Mouse (Mus musculus) kidney, postnatal 10 days (tissue): ENCODE data around the gene Ttf1.

Experiments
- DNase-seq: peaks from one replicate; pipeline ENCODE4 v3.0.0; 2021; ENCODE audit warnings: mixed read lengths

Gene Ttf1

GRCm38 (mm10) chr2:29060135-29060597, at the start of gene Ttf1:
Ttf1 (plus strand) TSS chr2:29060262.
- DNase-seq: peak; percentile 93

DNA sequence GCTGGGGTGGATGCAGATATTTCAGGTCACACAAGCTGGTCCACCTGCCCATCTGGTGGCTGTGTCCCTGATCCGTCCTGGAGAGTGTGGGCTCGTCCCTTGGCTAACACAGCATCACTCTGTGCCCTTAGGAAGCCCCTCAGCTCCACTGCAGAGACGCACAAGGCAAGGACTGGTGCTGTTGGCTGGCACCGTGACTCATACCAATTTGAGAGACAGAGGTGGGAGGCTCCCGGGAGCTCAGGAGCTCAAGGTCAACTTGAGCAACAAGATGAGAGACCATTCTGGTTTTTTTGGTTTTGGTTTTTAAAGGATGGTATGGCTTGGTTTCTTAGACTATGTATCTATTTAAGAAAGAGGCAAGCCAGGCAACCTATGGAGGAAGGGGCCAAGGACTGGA, 47.5 kb upstream of the Ttf1 start:
- no peak for DNase-seq

DNA sequence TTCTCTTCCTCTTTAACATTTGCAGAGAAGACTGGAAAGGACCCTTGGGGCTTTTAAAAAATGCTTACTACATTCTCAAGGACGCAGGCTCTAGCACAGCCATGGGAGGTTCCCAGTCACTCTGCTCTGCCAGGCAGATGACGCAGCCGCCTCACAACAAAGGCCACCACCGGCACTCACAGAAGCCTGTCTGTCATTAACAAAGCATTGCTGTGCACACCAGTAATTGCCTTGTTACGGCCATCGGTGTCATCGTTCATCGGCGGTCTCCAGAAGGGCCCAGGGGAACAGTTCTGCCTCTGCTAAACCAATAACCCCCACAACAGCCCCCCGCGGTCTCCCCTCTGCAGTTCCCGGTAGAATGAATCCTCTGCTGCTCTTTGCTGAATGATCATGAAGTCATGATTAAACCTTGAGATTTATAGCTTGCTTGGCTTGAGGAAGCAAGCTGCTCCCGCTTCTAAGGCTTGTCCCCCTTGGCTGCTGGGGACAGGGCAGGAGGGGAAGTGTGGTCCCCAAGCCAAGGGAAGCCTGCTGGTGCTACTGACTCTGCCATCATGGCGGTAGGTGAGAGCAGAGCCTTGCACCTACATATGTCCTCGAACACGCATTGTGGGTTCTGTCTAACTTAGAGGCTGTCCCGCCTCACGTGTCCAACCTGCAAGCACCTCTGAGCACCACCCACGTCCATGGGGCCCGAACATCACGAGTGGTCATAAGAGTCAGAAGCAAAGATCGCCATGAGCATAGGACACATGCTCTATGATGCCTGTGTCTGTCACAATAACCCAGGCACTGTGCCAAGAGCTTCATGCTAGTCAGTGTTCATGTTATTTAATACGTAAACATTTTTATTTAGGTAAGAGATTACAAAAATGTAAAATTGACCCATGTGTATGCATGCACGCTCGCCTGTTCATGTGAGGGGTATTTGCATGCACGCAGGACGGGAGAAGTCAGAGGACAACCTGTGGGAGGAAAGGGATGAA, 43.2 kb upstream of the Ttf1 start:
- no peak for DNase-seq

DNA sequence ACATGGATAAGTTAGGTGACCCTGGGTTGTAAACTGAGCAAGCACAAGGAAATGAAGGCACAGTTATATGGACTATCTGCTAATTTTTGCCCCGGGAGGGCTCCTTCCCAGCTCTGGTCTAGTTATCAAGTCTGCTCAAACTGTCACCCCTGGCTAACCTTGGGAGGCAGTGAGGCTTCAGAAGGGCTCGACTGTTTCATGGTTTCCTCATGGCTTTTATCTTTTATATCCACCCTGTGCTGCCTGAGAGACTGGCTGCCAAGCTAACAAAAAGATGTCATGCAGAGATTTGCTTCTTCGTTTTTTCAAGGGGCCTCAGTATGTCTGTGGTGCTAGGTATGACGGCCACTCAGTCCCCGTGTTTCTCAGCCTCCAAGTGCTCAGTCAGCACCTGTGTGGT, 41.4 kb upstream of the Ttf1 start:
- no peak for DNase-seq

GRCm38 (mm10) chr2:29021025-29021424, 39.0 kb upstream of the Ttf1 start:
- no peak for DNase-seq

- DNase-seq: no peak
These were observed 37.1 kb upstream of the Ttf1 start for GRCm38 (mm10) chr2:29023001-29023400.

DNA sequence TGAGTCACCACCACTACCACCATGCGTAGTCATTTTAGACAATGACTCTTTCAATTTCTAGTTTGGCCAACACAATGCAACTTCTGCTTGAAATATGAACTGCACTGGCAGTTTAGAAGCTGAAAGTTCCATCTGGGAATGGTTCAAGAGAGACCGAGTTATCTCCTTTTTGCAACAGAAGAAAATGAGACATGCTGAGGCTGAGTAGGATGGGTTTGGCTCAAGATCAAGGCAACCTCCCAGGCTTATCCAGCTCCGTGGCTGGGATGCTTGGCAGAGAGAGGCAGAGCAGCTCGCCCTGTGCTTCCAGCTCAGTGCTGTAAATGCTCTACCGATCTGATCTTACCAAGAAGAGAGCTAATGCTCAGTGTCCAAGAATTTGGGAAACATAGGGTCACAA, 34.8 kb upstream of the Ttf1 start:
- no peak for DNase-seq

DNA sequence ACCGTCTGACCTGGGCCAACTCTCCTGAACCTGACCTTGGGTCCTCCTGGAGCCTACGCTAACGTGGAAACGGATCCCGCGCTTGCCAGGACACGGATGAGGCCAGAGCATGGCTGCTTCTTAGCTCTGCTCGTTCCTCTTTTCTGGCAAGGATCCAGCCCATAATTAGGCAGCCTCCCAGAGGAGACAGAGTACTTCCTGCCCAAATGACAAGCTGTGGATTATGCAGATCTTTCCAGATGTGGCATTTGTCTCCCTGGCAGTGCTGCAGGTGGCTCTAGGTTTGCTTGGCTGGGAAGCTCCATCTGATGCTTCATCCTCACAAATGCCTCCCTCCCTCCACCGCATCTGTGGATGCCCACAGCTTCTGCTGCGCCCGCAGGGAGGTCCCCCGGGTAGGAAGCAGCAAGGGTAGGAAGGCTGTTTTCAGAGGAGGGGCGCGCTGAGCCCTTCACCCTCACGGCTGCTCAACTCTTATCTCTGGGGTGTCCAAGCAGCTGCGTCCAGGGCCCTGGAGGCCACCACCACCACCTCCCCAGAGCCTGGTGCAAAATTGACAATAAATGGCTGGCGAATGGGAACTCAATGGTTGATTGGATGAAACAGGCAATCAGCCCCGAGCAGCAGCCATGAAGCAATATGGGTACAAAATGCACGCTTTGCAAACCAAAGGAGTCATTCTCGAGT, 29.9 kb upstream of the Ttf1 start:
- peak; percentile 60 for DNase-seq

DNA sequence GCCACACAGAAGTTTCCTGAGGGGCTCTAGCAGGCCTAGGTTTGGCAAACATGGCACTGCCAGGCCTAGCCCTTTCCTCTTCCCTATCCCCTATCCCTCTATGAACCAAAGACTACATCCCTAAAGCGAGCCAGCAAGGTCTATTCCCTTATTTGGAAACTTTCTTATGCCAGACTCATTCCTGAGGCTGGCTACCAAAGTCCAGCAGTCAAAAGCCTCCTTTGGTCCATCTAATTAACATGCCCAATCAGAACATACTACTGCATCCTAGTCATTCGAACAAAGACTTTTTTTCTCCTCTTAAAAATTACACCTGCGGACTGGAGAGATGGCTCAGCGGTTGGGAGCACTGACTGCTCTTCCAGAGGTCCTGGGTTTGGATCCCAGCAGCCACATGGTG, 28.1 kb upstream of the Ttf1 start:
- DNase-seq: no peak

GRCm38 (mm10) chr2:29034542-29035475, 25.3 kb upstream of the Ttf1 start:
- no peak for DNase-seq

DNA sequence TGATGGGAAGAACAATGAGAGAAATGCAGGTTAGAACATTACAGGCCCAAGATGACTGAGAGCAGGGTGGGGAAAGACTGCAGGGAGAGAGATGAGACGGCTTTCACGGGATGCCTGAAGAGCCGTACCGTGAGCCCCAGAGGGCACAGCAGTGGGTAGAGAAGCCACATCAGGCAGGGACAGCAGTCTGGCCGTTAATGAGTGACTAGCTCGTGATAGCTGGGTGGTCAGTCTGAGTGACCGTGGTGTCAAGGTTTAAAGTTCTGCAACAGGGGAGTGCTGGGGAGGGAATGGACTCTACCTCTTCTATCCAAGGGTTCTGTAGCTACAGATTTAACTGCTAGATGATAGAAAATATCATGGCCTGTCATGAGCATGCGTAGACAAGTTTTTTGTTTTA, 24.4 kb upstream of the Ttf1 start:
- DNase-seq: peak; percentile 60

- no peak for DNase-seq
These were observed 20.3 kb upstream of the Ttf1 start for GRCm38 (mm10) chr2:29039741-29040140.

- DNase-seq: no peak
These were observed 19.2 kb upstream of the Ttf1 start for GRCm38 (mm10) chr2:29040594-29041476.

GRCm38 (mm10) chr2:29041477-29041768, 18.6 kb upstream of the Ttf1 start:
- no peak for DNase-seq

DNA sequence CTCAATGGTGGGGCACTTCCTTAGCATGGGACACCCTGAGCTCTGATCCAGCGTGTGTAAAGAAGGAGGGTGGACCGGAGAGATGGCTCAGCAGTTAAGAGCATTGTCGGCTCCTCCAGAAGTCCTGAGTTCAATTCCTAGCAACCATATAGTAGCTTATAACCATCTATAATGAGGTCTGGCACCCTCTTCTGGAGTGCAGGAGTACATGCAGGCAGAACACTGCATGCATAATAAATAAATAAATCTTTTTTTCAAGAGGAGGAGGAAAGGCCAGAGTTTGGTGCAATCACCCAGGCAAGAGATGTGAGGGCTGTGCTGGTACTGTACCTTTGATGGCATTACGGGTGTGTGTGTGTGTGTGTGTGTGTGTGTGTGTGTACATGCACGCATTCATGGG, 17.9 kb upstream of the Ttf1 start:
- no peak for DNase-seq

GRCm38 (mm10) chr2:29046151-29046550, 13.9 kb upstream of the Ttf1 start:
- no peak for DNase-seq

DNA sequence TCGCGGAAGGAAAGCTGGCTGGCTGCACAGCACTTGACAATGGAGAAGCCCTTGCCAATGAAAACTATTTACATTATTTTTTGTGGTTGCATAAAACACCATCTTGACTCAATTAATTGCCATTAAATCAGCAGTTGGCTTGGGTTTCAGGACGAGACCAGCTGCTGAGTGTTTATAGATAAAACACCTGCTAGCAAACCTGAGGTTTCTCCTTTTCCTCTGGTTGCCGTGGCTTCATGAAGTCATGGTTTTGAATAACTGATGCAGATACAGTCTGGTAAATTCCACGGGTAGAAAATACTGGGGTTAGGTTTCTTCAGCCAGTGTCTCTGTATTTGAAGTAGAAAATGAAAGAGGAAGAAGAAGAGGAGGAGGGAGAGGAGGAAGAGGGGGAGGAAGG, 8.1 kb upstream of the Ttf1 start:
- DNase-seq: no peak

DNA sequence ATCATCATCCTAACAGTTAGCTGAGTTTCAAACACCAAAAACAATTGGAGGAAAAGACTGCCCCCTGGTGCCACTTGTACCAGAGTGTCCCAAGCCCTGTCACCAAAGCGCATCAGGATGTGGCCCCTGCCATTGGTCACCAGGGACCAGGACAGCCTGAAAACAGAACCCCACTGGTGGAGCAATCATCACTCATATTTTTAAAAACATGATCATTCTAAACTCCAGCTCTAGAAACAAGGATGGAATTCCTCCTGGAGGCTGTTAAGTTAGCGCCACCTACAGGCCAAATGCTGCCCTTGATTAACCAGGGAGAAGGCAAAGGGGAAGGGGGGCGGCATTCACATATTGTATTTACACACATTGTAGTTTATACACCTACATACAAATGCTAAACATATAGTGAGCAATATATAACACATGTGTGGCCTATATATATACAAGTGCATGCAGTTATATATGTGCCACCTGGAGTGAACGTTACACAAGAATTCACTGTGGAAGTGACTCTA, 7.1 kb upstream of the Ttf1 start:
- peak; percentile 78 for DNase-seq

DNA sequence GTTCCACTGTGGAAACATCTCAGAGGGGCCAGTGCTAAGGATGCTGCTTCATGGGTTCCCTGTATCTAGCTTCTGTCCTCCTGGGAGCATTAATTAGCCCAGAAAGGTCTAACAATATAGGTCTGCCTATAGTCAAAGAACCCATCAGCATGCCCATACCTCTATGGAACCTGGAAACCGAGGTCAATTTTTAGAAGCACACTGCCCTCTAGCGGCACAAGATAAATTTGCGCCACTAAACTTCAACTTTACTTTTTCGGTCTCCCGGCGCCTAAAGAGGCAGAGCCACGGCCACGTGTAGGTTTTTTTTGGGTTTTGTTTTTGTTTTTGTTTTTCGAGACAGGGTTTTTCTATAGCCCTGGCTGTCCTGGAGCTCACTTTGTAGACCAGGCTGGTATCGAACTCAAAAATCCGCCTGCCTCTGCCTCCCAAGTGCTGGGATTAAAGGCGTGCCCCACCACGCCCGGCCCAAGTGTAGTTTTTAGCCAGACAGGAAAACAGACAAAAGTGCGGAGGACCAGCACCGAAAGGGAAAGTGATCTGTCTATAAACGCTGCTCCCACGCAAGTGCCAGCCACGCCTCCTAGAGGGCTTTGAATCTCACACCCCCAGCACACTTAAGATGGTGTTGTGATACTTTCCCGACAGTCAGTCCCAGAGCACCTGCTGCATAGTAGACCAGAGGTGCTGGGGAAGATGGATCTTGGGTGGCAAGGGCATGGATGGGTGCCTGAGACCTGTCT, 6.1 kb upstream of the Ttf1 start:
- DNase-seq: peak; percentile 76

DNA sequence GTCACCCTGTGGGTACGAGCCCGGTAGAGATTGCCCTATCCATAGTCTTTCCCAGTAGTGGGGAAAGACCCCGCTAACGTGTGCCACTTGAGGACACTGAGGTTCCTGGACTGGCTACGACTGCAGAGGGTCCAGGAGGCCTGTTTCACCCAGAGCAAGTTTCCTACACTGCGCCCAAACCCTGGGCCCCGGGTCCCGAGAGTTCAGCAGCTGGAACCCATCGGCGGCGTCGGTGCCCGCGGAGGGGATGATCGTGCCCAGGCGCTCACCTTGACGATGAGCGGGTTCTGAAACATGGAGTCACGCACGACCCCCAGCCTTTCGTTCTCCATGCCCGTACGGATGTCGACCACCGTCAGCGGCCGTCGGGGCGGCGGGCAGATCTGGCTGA, 5.5 kb upstream of the Ttf1 start:
- peak; percentile 19 for DNase-seq

GRCm38 (mm10) chr2:29054991-29055390, 5.1 kb upstream of the Ttf1 start, which contains the start of gene Cfap77:
Cfap77 (minus strand) TSS chr2:29055066.
- DNase-seq: peak; percentile 74
